Mouse (Mus musculus) thymus, adult 18-20 months (tissue): Measurements from ENCODE around the gene Bhlhe40.

Experiments
- DNase-seq, 2 experiments: peaks; one replicate each; pipeline ENCODE4 v3.0.0; 2022; ENCODE audit warnings: mixed read lengths in 2 of 2

Bhlhe40 gene

GRCm38 (mm10) chr6:108695844-108696821 lies 35.7 kb downstream of the Bhlhe40 start:
- no peak for DNase-seq

- DNase-seq: no peak
Observed at GRCm38 (mm10) chr6:108696822-108697202, 36.4 kb downstream of the Bhlhe40 start.

DNA sequence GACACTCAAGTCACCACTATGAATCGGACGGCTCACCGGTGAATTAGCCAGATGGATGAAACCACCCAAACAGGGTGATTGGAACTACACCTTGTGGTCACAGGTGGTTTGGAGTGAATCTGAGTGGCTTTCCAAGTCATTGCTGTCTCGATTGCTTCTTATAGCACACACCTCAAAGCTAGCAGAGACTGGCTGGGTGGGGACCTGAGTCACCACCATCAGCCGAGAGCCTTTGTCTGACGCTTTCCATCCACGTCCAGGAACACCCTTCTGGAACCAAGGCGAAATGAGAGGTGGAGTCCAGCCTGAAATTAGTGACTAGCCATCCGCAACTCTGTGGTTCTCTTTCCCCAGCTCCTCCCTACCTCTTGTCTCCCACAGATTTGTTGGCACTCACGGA lies 36.9 kb downstream of the Bhlhe40 start:
- DNase-seq: no peak

DNA sequence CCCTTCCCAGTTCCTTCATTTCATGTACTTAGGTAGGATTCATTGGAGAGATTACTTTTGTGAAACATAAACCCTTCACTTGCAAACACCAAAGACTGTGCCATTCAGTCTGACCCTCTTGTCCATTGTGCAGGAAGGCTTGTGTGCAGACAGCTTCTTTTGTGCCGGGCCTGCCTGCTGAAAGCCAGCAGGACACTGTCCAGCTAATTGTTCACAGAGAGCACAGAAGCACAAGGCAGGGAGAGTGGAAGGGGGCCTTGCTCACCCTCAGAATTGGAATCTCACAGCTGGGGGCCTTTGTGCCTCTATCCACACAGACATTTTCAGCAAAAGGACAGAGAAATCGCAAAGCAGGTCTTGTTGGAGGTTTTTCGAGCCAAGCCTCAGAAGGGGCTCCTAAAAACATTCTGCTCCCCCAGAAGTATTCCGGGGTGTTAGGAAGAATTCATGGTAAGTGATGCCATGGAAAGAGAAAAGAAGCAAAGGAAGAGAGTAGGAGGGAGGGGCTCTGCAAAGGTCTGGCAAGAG lies 38.0 kb downstream of the Bhlhe40 start:
- DNase-seq: no peak

DNA sequence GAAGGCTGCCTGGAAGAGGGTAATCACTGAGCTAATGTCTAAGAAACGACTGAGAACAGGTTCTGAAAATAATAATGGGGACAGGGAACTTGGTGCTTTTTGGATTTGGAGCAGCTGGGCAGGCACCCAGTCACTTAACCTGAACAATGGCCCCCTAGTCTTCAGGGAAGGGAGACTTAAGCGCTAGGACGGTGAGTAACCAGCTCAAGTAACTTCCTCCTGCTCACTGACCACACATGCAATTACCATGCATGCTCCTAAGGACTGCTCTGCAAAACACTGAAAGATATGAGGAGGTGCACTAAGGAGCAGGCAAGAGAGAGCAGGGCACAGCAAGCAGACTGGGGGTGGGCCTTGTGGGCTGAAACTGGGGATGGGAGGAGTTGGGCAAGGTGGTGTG lies 39.2 kb downstream of the Bhlhe40 start:
- DNase-seq: no peak

- DNase-seq: no peak
Observed at GRCm38 (mm10) chr6:108700638-108701343, 40.4 kb downstream of the Bhlhe40 start.

GRCm38 (mm10) chr6:108702648-108703047 lies 42.2 kb downstream of the Bhlhe40 start:
- no peak for DNase-seq

GRCm38 (mm10) chr6:108703085-108703484 lies 42.7 kb downstream of the Bhlhe40 start:
- no peak for DNase-seq

- no peak for DNase-seq
Observed at GRCm38 (mm10) chr6:108704316-108705080, 44.1 kb downstream of the Bhlhe40 start.

DNA sequence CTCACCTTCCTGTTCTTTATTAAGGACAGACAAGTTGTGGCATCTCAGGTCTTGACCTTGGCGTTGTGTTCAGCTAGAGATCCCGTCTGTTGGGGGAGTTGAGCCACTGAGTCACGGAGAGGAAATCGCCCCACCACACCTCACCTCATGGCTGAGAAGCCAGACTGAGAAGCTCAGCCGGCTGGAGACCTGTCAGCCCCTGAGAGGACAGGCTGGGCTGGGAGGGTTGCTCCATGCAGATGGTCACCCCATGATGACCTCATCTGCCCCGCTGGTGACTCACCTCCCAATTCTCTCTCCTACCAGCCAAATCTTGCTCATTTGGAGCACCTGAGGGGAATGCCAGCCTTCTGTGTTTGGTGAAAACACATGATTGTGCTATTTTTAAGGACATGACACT lies 45.5 kb downstream of the Bhlhe40 start:
- DNase-seq: no peak

GRCm38 (mm10) chr6:108706994-108707645 lies 46.7 kb downstream of the Bhlhe40 start:
- no peak for DNase-seq

DNA sequence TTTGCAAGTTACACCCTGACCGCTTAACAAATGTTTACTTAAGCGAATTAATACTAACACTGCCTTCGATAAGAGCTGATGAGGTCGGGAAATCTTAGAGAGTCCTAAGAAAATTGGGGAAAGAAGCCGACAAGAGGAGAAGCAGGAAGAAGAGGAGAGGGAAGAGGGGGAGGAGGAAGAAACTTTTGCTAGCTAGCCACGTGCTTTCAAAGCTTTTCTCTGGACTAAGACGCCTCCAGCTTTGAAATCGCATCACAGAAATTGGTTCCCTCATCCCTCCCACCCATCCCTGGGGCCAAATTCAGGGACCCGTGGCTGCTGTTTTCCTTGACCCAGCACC lies 48.7 kb downstream of the Bhlhe40 start:
- DNase-seq: no peak

- peak; percentile 22 to 24 for DNase-seq
Observed at GRCm38 (mm10) chr6:108709471-108710231, 49.2 kb downstream of the Bhlhe40 start.

DNA sequence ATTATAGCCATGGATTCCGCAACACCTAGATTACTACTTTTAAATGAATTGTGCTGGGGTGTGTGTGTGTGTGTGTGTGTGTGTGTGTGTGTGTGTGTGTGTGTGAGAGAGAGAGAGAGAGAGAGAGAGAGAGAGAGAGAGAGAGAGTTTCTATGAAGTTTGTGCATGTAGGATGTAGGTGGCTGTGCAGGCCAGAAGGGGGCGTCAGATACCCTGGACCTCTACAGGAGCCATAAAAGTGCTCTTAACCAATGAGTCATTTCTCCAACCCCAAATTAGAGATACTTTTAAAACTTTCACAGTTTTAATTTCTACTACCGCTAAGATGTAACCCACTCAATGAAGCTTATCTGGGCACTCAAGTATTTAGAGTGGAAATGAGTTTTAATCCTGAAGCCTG lies 50.2 kb downstream of the Bhlhe40 start:
- no peak for DNase-seq

DNA sequence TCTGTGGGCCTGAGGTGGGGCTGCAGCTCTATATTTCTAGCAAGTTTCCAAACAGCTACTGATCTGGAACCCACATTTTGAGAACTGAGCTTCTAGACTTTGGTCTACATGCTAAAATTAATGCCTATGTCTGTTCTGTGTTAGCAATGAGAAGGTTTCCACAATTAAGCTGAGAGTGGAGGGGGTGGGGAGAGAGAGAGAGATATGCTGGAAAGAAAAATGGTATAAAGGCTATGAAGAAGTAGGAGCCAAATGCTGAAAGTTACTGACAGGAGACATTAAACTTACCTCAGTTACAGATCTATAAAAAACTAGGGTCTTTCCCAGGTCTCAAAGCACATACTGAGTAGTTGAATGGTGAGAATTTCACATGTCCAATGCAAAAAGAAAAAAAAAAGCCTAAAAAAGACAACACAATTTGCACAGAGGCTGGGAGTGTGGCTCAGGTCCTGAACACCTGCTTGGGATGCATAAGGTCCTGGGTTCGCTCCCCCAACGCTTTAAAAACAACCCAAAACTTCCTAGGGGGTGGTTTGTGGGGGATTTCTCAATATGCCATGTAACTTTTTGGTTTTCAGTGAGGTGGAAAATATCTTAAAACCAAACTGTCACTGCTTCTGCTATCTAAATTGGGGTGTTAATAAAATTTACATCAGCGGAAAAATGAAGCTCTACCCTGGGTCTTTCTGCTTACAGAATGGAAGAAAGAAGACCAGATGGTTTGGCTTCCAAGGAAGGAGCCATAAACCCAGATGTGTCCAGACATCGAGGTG lies 50.9 kb downstream of the Bhlhe40 start:
- DNase-seq: no peak

- DNase-seq: no peak
Observed at GRCm38 (mm10) chr6:108712148-108712547, 51.7 kb downstream of the Bhlhe40 start.

GRCm38 (mm10) chr6:108713175-108713974 lies 52.9 kb downstream of the Bhlhe40 start:
- DNase-seq: no peak
